Mouse (Mus musculus): ENCODE measurements around the gene Grip1.

Grip1 gene

GRCm38 (mm10) chr10:119935231-119935630 is 481.6 kb downstream of the Grip1 start:
- in situ Hi-C loops (cut with MseI, MboI): no loop called here

- in situ Hi-C loops (cut with MseI, MboI): no loop called here
Measured at GRCm38 (mm10) chr10:119937481-119937880, 483.9 kb downstream of the Grip1 start.

GRCm38 (mm10) chr10:119943906-119944305 is 490.3 kb downstream of the Grip1 start:
- in situ Hi-C loops (cut with MseI, MboI): no loop called here

- in situ Hi-C loops (cut with MseI, MboI): no loop called here
Measured at GRCm38 (mm10) chr10:119951460-119951859, 497.8 kb downstream of the Grip1 start.

GRCm38 (mm10) chr10:119957260-119957955 is 503.8 kb downstream of the Grip1 start:
- in situ Hi-C loops (cut with MseI, MboI): no loop called here

- in situ Hi-C loops (cut with MseI, MboI): no loop called here
Measured at GRCm38 (mm10) chr10:119960915-119961314, 507.3 kb downstream of the Grip1 start.

GRCm38 (mm10) chr10:119966321-119966720 is 512.7 kb downstream of the Grip1 start:
- in situ Hi-C loops (cut with MseI, MboI): no loop called here

GRCm38 (mm10) chr10:119979396-119979795 is 525.8 kb downstream of the Grip1 start:
- in situ Hi-C loops (cut with MseI, MboI): no loop called here

GRCm38 (mm10) chr10:119980032-119980431 is 526.4 kb downstream of the Grip1 start:
- in situ Hi-C loops (cut with MseI, MboI): no loop called here

- in situ Hi-C loops (cut with MseI, MboI): no loop called here
Measured at GRCm38 (mm10) chr10:119984299-119984698, 530.7 kb downstream of the Grip1 start.

GRCm38 (mm10) chr10:119998475-119998874 is 544.8 kb downstream of the Grip1 start:
- in situ Hi-C loops (cut with MseI, MboI): no loop called here

- in situ Hi-C loops (cut with MseI, MboI): no loop called here
Measured at GRCm38 (mm10) chr10:120002149-120002548, 548.5 kb downstream of the Grip1 start.

GRCm38 (mm10) chr10:120004096-120004495 is 550.5 kb downstream of the Grip1 start:
- in situ Hi-C loops (cut with MseI, MboI): no loop called here

- in situ Hi-C loops (cut with MseI, MboI): no loop called here
Measured at GRCm38 (mm10) chr10:120005581-120005980, 552.0 kb downstream of the Grip1 start.

- in situ Hi-C loops (cut with MseI, MboI): no loop called here
Measured at GRCm38 (mm10) chr10:120012331-120012730, 558.7 kb downstream of the Grip1 start.

GRCm38 (mm10) chr10:120015117-120015516 is 561.5 kb downstream of the Grip1 start:
- in situ Hi-C loops (cut with MseI, MboI): no loop called here

GRCm38 (mm10) chr10:120026437-120026836 is 572.8 kb downstream of the Grip1 start:
- in situ Hi-C loops (cut with MseI, MboI): no loop called here

- in situ Hi-C loops (cut with MseI, MboI): no loop called here
Measured at GRCm38 (mm10) chr10:120030901-120031300, 577.3 kb downstream of the Grip1 start.

GRCm38 (mm10) chr10:120031316-120031715 is 577.7 kb downstream of the Grip1 start:
- in situ Hi-C loops (cut with MseI, MboI): no loop called here

- in situ Hi-C loops (cut with MseI, MboI): no loop called here
Measured at GRCm38 (mm10) chr10:120033866-120034265, 580.2 kb downstream of the Grip1 start.

GRCm38 (mm10) chr10:120035211-120035733 is 581.6 kb downstream of the Grip1 start:
- in situ Hi-C loops (cut with MseI, MboI): no loop called here

GRCm38 (mm10) chr10:120035824-120036223 is 582.2 kb downstream of the Grip1 start:
- in situ Hi-C loops (cut with MseI, MboI): no loop called here

GRCm38 (mm10) chr10:120038194-120038593 is 584.6 kb downstream of the Grip1 start:
- in situ Hi-C loops (cut with MseI, MboI): no loop called here

- in situ Hi-C loops (cut with MseI, MboI): no loop called here
Measured at GRCm38 (mm10) chr10:120044237-120044636, 590.6 kb downstream of the Grip1 start.

Data from mouse trophoblast stem cell (cell line).